Mouse (Mus musculus): ENCODE measurements around the gene Dthd1.

GRCm38 (mm10) chr5:62820363-62821271 is 7.0 kb downstream of the Dthd1 start:
- TF ChIP-seq CTCF (IDR thresholded peaks at IDR 0.05; ENCODE audit: borderline replicate concordance, insufficient read depth, low read depth, low read length), result no peak
- no peak for TF ChIP-seq POLR2A (IDR thresholded peaks at IDR 0.05; ENCODE audit: borderline replicate concordance, insufficient read depth, low read length)
